Mouse (Mus musculus): ENCODE results near the gene Ptpn12. TPM values are rescaled to one million over a fixed set of nuclear protein-coding genes. Genes with fewer than 3 reads are reported as not detected.

Gene Ptpn12
- polyA plus RNA-seq, 1 experiment from 2014 or later = 35.5 TPM

DNA sequence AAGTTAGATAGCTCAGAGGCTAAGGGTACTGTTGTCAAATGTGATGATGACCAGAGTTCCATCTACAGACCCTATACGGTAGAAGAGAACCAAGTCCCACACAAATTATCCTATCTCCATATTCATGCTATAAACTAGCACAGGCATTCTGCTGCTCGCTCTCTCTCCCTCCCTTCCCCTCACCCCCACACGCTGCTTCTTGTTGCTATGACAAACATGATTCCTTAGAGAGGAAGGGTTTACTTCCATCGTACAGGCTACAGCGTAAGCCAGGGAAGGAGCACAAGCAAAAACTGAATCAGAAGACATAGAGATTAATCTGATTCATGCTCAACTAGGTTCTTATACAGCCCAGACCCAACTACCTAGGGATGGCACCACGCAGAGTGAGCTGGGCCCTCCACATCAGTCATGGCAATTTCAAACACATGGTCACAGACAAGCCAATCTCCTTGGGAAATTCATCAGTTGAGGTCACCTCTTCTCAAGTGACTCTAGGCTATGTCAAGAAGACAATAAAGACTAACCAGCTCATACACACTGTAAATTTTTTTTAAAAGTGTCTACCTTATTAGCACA lies 21.2 kb downstream of the Ptpn12 start:
- H3K4me1 ChIP-seq (ENCODE audit: control insufficient read depth, insufficient read depth, low read length) = peaks cover 17% of the 10 kb centered on the region
- H3K4me2 ChIP-seq (ENCODE audit: low read length) = no peak overlapping the region
- peak; percentile 42 for DNase-seq (ENCODE audit: low spot score)
- 69% methylated on average over 6 of the region's 6 CpGs for WGBS
- H3K27me3 ChIP-seq (replicated peaks; ENCODE audit: control insufficient read depth, insufficient read depth, low read length) = no peaks in the 10 kb centered on the region
- H3K4me3 ChIP-seq (ENCODE audit: low read depth, low read length) = no peak overlapping the region
- H3K9me3 ChIP-seq (replicated peaks; ENCODE audit: control insufficient read depth, low read length) = no peaks in the 10 kb centered on the region
- H3K36me3 ChIP-seq (ENCODE audit: control insufficient read depth, insufficient read depth, low read length) = no peaks in the 10 kb centered on the region
- peak; percentile 21; the same call in 1 of the 2 replicates for ATAC-seq
- no peak overlapping the region for H3K9ac ChIP-seq (ENCODE audit: low read length)
- no peak overlapping the region for H3K27ac ChIP-seq (ENCODE audit: low read depth, low read length)

DNA sequence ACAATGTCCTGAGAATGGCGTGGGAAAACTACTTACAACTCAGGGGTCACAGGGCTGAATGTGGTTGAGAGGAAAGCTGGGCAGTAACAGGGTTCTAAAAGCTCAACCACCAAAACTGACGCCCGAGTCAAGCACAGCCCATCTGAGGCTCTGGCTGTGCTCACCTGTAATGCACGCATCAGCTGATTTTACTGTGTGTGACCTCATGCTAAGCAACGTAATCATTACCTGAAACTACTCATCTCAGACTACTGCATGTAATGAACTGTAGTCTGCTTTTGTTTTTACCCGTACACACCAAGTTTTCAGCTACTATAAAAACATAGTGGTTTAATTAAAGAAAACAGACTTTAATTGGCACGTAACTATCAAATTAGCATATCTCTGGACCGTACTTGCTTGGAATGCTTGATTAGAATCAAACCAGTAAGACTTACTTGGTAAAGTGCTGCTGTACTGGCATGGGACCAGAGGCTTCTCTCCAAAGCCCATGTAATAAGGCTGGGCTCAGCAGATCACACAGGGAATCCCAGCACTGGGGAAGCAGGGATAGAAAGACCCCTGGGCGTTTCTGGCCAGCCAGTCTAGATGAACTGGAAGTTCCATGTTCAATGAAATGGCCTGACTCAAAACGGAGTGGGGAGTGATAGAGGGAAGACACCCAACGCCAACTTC lies 22.2 kb downstream of the Ptpn12 start:
- DNase-seq (ENCODE audit: low spot score) = peak; percentile 84
- Histone ChIP-seq H3K4me1 (ENCODE audit: control insufficient read depth, insufficient read depth, low read length) (peaks cover 17% of the 10 kb centered on the region), H3K36me3 (ENCODE audit: control insufficient read depth, insufficient read depth, low read length) (peaks cover 6% of the 10 kb centered on the region; the same call in 1 of the 2 replicates), H3K27me3 (replicated peaks; ENCODE audit: control insufficient read depth, insufficient read depth, low read length) (no peaks in the 10 kb centered on the region), H3K4me2 (ENCODE audit: low read length) (peak overlapping the region; percentile 12; the same call in 1 of the 2 replicates), H3K4me3 (ENCODE audit: low read depth, low read length) (no peak overlapping the region), H3K9ac (ENCODE audit: low read length) (no peak overlapping the region), H3K9me3 (replicated peaks; ENCODE audit: control insufficient read depth, low read length) (no peaks in the 10 kb centered on the region), H3K27ac (ENCODE audit: low read depth, low read length) (no peak overlapping the region; the same call in 1 of the 2 replicates)
- WGBS = 24% methylated on average over 11 of the region's 11 CpGs
- peak; percentile 90 for ATAC-seq

DNA sequence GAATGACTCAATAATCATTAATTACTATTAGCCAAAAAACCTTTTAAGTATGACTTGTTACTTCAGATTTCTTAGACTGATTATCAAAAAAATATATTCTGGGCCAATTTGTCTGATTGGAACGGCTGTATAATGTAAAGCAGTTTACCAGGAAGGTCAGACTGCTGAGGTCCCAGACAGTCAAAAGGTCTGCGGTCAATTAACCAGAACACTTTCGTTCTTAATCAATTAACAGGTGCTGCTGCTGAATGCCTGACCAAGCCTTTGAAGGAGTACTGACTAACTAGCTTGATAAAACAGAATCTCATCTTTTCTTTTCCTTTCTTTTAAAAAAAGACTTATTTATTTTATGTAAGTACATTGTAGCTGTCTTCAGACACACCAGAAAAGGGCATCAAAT lies 23.1 kb downstream of the Ptpn12 start:
- ATAC-seq = no peak
- Histone ChIP-seq H3K27me3 (replicated peaks; ENCODE audit: control insufficient read depth, insufficient read depth, low read length) (no peaks in the 10 kb centered on the region), H3K4me1 (ENCODE audit: control insufficient read depth, insufficient read depth, low read length) (peaks cover 17% of the 10 kb centered on the region), H3K9me3 (replicated peaks; ENCODE audit: control insufficient read depth, low read length) (no peaks in the 10 kb centered on the region), H3K9ac (ENCODE audit: low read length) (no peak overlapping the region), H3K4me3 (ENCODE audit: low read depth, low read length) (no peak overlapping the region), H3K27ac (ENCODE audit: low read depth, low read length) (no peak overlapping the region), H3K4me2 (ENCODE audit: low read length) (no peak overlapping the region), H3K36me3 (ENCODE audit: control insufficient read depth, insufficient read depth, low read length) (peaks cover 14% of the 10 kb centered on the region; the same call in 1 of the 2 replicates)
- 34% methylated on average over 3 of the region's 3 CpGs for WGBS
- DNase-seq (ENCODE audit: low spot score) = no peak

DNA sequence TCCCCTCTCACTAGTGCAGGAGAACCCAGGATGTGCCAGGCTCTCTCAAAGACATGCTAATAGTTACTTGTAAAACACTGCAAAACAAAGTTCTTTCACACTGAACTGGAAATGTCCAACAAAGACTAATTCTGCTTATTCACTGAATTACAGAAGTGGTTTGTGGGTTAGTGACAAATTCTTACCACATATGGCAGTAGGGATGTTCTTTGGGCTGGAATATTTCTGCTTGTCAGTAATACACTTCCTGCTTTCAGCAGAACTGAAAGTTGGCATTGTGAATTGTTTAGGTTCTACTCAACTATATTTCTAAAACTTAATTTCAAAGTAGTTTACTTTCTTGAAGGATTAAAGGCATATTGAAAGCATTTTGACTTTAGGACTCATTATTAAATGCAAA lies 25.5 kb downstream of the Ptpn12 start:
- peak; percentile 5 for DNase-seq (ENCODE audit: low spot score)
- peaks cover 17% of the 10 kb centered on the region for H3K4me1 ChIP-seq (ENCODE audit: control insufficient read depth, insufficient read depth, low read length)
- H3K27me3 ChIP-seq (replicated peaks; ENCODE audit: control insufficient read depth, insufficient read depth, low read length) = no peaks in the 10 kb centered on the region
- peaks cover 17% of the 10 kb centered on the region; the same call in 1 of the 2 replicates for H3K36me3 ChIP-seq (ENCODE audit: control insufficient read depth, insufficient read depth, low read length)
- H3K9me3 ChIP-seq (replicated peaks; ENCODE audit: control insufficient read depth, low read length) = no peaks in the 10 kb centered on the region
- no peak overlapping the region for H3K9ac ChIP-seq (ENCODE audit: low read length)
- no peak overlapping the region for H3K4me2 ChIP-seq (ENCODE audit: low read length)
- no peak overlapping the region for H3K4me3 ChIP-seq (ENCODE audit: low read depth, low read length)
- H3K27ac ChIP-seq (ENCODE audit: low read depth, low read length) = no peak overlapping the region
- ATAC-seq = no peak

DNA sequence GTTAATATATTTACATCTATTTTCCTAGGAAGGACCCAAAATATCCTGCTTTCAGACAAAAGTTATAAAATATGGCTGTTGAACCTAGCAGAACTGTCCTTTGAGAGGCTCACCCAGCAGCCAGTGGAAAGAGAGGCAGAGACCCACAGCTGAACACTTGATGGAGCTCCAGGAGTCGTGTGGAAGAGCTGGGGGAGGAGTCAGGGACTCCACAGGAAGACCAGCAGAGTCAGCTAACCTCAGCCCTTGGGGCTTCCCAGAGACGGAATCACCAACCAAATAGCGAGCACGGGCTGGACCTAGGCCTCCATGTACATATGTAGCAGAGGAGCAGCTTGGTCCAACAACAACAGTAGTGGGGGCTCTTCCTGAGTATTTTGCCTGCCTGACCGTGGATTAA lies 38.6 kb downstream of the Ptpn12 start:
- H3K36me3 ChIP-seq (ENCODE audit: control insufficient read depth, insufficient read depth, low read length) = peaks cover 52% of the 10 kb centered on the region
- H3K27me3 ChIP-seq (replicated peaks; ENCODE audit: control insufficient read depth, insufficient read depth, low read length) = no peaks in the 10 kb centered on the region
- WGBS = 65% methylated on average over 5 of the region's 5 CpGs
- H3K9ac ChIP-seq (ENCODE audit: low read length) = no peak overlapping the region
- ATAC-seq (no peak), DNase-seq (ENCODE audit: low spot score) (peak; percentile 7)
- no peak overlapping the region for H3K27ac ChIP-seq (ENCODE audit: low read depth, low read length)
- no peak overlapping the region for H3K4me3 ChIP-seq (ENCODE audit: low read depth, low read length)
- no peak overlapping the region for H3K4me2 ChIP-seq (ENCODE audit: low read length)
- no peaks in the 10 kb centered on the region for H3K4me1 ChIP-seq (ENCODE audit: control insufficient read depth, insufficient read depth, low read length)
- H3K9me3 ChIP-seq (replicated peaks; ENCODE audit: control insufficient read depth, low read length) = no peaks in the 10 kb centered on the region

DNA sequence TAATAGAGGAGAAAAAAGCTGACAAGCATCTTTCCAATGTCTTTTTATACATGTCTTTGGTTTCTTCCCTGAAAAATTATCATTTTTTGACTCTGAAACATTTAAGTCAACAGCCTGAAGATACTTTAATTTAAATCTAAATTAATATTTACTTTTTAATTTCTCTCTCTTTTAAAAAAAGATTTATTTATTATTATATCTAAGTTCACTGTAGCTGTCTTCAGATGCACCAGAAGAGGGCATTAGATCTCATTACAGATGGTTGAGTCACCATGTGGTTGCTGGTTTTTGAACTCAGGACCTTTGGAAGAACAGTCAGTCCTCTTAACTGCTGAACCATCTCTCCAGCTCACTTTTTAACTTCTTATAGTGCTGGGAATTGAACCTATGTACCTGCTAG lies 44.8 kb downstream of the Ptpn12 start:
- no peak for ATAC-seq
- H3K36me3 ChIP-seq (ENCODE audit: control insufficient read depth, insufficient read depth, low read length) = peaks cover 52% of the 10 kb centered on the region

DNA sequence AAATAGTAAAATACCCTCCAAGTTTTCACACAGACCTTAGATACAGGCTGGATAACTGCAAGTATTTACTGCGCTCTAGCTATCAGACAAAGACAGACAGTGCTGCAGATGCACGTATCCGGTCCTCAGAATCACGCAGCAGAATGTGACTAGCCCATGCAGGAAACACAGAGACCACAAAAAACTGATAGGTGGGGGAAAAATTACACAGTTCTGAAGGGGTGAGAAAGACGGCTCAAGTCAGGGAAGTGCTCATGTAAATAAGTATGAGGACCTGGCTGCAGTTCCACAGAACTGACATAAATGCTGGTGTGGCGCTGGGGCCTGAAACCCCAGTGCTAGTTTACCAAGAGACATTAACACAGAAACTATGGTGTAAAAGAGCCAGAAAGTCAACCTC lies 53.0 kb downstream of the Ptpn12 start:
- H3K4me1 ChIP-seq (ENCODE audit: control insufficient read depth, insufficient read depth, low read length) = no peaks in the 10 kb centered on the region
- H3K27ac ChIP-seq (ENCODE audit: low read depth, low read length) = no peak overlapping the region
- H3K27me3 ChIP-seq (replicated peaks; ENCODE audit: control insufficient read depth, insufficient read depth, low read length) = no peaks in the 10 kb centered on the region
- H3K4me3 ChIP-seq (ENCODE audit: low read depth, low read length) = no peak overlapping the region
- no peak overlapping the region for H3K4me2 ChIP-seq (ENCODE audit: low read length)
- no peak overlapping the region for H3K9ac ChIP-seq (ENCODE audit: low read length)
- peaks cover 68% of the 10 kb centered on the region for H3K36me3 ChIP-seq (ENCODE audit: control insufficient read depth, insufficient read depth, low read length)
- DNase-seq (ENCODE audit: low spot score) (no peak), ATAC-seq (no peak)
- WGBS = 96% methylated on average over 6 of the region's 6 CpGs
- H3K9me3 ChIP-seq (replicated peaks; ENCODE audit: control insufficient read depth, low read length) = no peaks in the 10 kb centered on the region; the same call in 1 of the 2 replicates

More for the DNA sequence above, 44.8 kb downstream of the Ptpn12 start:
- Histone ChIP-seq H3K27me3 (replicated peaks; ENCODE audit: control insufficient read depth, insufficient read depth, low read length) (no peaks in the 10 kb centered on the region), H3K9ac (ENCODE audit: low read length) (no peak overlapping the region), H3K4me1 (ENCODE audit: control insufficient read depth, insufficient read depth, low read length) (no peaks in the 10 kb centered on the region), H3K4me3 (ENCODE audit: low read depth, low read length) (no peak overlapping the region), H3K27ac (ENCODE audit: low read depth, low read length) (no peak overlapping the region), H3K4me2 (ENCODE audit: low read length) (no peak overlapping the region), H3K9me3 (replicated peaks; ENCODE audit: control insufficient read depth, low read length) (no peaks in the 10 kb centered on the region)
- DNase-seq (ENCODE audit: low spot score) = no peak

DNA sequence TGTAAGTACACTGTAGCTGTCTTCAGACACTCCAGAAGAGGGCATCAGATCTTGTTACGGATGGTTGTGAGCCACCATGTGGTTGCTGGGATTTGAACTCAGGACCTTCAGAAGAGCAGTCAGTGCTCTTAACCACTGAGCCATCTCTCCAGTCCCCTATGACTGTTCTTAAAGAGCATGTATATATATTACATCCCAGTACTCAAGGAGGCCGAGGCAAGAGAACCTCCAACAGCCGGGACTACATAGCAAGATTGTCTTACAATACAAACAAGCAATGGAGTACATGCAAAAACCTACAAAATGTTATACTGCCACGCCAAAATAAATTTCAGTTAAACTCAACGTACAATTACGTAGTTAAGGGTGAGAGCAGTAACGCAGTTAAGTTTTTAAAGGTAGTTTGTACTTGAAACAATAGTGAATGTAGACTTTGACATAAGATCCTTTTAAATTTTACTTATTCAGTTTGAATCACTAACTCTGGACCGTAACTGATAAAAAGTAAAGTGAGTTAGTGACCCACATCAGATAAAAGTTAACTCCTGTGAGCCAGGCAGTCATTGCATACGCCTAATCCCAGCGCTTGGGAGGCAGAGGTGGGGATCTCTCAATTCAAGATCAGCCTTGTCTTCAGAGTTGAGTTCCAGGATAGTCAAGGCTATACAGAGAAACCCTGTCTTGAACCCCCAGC lies 53.9 kb downstream of the Ptpn12 start:
- Histone ChIP-seq H3K4me2 (ENCODE audit: low read length) (no peak overlapping the region), H3K27ac (ENCODE audit: low read depth, low read length) (no peak overlapping the region), H3K36me3 (ENCODE audit: control insufficient read depth, insufficient read depth, low read length) (peaks cover 77% of the 10 kb centered on the region), H3K9me3 (replicated peaks; ENCODE audit: control insufficient read depth, low read length) (no peaks in the 10 kb centered on the region; the same call in 1 of the 2 replicates), H3K9ac (ENCODE audit: low read length) (no peak overlapping the region), H3K27me3 (replicated peaks; ENCODE audit: control insufficient read depth, insufficient read depth, low read length) (no peaks in the 10 kb centered on the region), H3K4me3 (ENCODE audit: low read depth, low read length) (no peak overlapping the region), H3K4me1 (ENCODE audit: control insufficient read depth, insufficient read depth, low read length) (no peaks in the 10 kb centered on the region)
- ATAC-seq (no peak), DNase-seq (ENCODE audit: low spot score) (no peak)
- WGBS = 97% methylated on average over 10 of the region's 10 CpGs

DNA sequence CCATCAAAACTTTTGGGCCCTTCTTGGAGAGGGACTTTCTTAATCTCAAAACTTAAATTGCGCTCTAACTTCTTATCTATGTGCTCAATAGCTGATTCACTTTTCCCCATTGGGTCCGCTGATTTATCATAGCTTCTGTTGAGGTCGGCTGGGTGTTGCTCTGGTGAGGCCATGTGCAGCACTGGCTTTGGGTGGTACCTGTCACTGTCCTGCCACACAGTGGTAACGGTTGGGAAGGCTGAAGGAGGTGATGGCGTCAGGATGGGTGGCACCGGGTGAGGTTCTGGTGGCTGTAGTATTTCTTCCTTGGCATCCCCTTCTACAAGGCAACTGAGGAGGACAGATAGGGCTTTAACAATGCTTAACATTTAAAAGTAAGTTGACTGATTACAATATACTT lies 57.3 kb downstream of the Ptpn12 start:
- H3K27ac ChIP-seq (ENCODE audit: low read depth, low read length) = no peak overlapping the region
- no peak overlapping the region for H3K4me2 ChIP-seq (ENCODE audit: low read length)
- no peaks in the 10 kb centered on the region for H3K4me1 ChIP-seq (ENCODE audit: control insufficient read depth, insufficient read depth, low read length)
- H3K9ac ChIP-seq (ENCODE audit: low read length) = no peak overlapping the region
- H3K9me3 ChIP-seq (replicated peaks; ENCODE audit: control insufficient read depth, low read length) = no peaks in the 10 kb centered on the region; the same call in 1 of the 2 replicates
- DNase-seq (ENCODE audit: low spot score) (no peak), ATAC-seq (no peak)
- no peaks in the 10 kb centered on the region for H3K27me3 ChIP-seq (replicated peaks; ENCODE audit: control insufficient read depth, insufficient read depth, low read length)
- 94% methylated on average over 6 of the region's 6 CpGs for WGBS
- no peak overlapping the region for H3K4me3 ChIP-seq (ENCODE audit: low read depth, low read length)
- H3K36me3 ChIP-seq (ENCODE audit: control insufficient read depth, insufficient read depth, low read length) = peaks cover 88% of the 10 kb centered on the region
